Mouse (Mus musculus): ENCODE results near the gene Mtus2.

Mtus2 gene

GRCm38 (mm10) chr5:148041661-148042060 lies 84.5 kb downstream of the Mtus2 start:
- peak; percentile 70 for DNase-seq (ENCODE audit: inconsistent ontology term)

GRCm38 (mm10) chr5:148048200-148048599 lies 91.1 kb downstream of the Mtus2 start:
- no peak for DNase-seq (ENCODE audit: inconsistent ontology term)

DNA sequence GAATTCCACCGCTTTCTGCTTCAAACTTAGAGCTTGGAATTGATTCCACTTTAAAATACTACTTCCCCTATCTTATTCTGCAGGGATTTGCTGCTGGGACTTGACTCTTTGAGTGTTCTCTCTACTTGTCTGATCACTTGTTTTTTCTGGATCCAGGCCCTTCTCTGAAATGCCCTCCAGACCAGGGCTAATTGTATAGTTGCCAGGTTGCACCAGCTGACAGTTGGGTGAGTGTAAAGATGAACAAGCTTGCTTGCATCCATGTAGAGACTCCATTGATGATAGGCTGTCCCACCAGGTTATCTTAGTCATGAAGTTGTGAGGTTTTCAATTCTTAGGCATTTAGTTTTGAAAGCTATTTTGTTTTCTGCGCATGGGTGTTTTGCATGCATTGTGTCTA lies 92.2 kb downstream of the Mtus2 start:
- no peak for DNase-seq (ENCODE audit: inconsistent ontology term)

DNA sequence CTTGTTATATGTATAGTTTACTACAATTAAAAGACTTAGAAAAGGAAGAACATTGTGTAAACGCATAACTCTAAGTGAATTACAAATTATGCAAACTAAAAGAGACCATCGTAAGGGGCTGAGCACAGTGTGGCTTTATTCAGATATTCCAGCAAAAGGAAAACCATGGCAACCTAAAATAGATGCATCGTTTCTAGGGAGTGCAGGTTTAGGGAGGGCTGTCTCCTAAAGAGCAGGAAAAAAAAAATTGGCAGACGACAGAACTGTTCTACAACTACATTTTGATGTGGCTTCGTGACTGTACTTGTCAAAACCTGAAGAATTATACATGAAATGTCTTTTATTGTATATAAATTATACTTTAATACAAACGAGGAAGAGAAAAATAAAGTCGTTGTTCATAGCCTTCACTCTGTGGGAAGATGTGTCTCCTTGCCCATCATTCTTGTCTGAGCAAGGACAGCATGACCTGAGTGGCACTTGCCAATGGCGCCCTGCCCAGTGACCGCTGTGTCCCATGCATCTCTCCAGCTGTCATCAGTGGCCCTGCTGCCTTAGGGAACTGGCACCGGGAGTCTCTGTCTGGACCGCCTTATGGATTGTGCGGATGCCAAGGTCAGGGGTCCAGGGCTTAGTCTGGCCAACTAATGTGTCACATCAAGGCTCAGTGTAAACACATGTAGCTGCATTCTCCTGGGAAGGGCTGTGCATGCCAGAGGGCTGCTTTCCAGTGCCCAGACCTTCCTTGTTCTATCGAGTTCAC lies 95.9 kb downstream of the Mtus2 start:
- peak; percentile 16 for DNase-seq (ENCODE audit: inconsistent ontology term)

DNA sequence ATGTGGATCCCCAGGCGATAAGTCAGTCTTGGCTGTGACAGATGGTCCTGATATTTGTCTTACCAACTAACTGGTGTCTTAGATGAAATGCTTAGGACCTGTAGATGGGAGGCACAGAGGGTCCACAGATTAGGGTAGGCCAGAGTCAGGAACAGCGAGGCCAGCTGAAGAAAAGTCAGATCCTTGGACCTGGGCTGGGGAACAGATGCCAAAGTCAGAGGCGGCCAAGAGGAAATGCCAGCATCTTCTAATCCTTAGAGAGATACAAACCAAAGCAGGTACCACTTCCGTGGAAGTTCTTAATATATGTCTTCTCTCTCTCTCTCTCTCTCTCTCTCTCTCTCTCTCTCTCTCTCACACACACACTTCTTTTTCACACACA lies 96.5 kb downstream of the Mtus2 start:
- no peak for DNase-seq (ENCODE audit: inconsistent ontology term)

GRCm38 (mm10) chr5:148056831-148057230 lies 99.7 kb downstream of the Mtus2 start:
- no peak for DNase-seq (ENCODE audit: inconsistent ontology term)

GRCm38 (mm10) chr5:148057433-148057832 lies 100.3 kb downstream of the Mtus2 start:
- DNase-seq (ENCODE audit: inconsistent ontology term) = no peak

DNA sequence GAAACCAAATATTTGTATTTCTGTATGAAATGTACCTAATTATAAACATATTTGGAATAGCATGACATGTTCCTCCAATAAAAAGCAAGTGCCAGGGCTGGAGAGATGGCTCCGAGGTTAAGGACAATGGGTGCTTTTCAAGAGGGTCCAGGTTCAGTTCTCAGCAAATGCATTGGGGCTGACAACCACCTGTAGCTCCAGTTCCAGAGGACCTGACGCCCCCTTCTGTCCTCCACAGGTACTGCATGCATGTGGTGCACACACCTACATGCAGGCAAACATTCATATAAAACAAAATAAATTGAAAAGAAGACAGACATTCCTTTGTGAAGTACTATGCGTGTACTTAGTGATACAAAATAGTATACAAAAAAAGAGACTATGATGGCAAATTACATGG lies 102.2 kb downstream of the Mtus2 start:
- no peak for DNase-seq (ENCODE audit: inconsistent ontology term)

DNA sequence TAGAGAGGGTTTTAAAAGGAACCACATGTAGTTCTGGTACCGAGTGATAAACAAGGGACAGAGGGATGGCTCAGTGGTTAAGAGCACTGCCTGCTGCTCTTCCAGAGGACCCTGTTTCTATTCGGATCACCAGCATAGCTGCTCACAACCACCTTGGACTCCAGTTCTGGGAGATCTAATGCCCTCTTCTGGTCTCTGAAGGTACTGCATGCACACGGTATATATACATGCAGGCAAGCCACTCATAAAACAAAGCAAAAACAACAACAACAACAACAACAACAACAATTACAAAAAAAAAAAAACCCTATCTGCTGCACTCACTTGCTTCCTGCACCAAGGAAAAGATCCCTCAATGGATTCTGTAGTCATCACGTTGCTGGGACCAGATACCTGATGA lies 104.7 kb downstream of the Mtus2 start:
- DNase-seq (ENCODE audit: inconsistent ontology term) = no peak

GRCm38 (mm10) chr5:148063745-148064144 lies 106.6 kb downstream of the Mtus2 start:
- no peak for DNase-seq (ENCODE audit: inconsistent ontology term)

- DNase-seq (ENCODE audit: inconsistent ontology term) = no peak
Observed at GRCm38 (mm10) chr5:148065251-148065650, 108.1 kb downstream of the Mtus2 start.

GRCm38 (mm10) chr5:148069909-148070308 lies 112.8 kb downstream of the Mtus2 start:
- DNase-seq (ENCODE audit: inconsistent ontology term) = peak; percentile 27

DNA sequence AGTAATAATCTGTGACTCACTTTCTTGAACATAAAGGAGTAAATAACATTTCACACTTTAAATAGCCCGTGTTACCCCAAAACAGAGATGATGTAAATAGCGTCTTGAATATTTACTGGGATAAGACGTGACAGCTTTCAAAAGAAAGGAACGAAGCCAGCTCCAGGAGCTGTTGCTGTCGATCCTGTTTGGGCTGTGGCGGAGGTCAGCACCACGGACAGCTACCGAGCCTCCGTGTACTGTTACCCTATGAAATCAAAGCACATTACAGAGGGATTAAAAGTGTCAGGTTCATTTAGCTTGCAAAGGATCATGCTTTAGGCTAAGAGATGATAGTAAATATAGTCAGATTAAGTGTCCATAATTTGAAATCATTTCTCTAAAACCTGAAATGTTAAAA lies 114.7 kb downstream of the Mtus2 start:
- DNase-seq (ENCODE audit: inconsistent ontology term) = peak; percentile 41

DNA sequence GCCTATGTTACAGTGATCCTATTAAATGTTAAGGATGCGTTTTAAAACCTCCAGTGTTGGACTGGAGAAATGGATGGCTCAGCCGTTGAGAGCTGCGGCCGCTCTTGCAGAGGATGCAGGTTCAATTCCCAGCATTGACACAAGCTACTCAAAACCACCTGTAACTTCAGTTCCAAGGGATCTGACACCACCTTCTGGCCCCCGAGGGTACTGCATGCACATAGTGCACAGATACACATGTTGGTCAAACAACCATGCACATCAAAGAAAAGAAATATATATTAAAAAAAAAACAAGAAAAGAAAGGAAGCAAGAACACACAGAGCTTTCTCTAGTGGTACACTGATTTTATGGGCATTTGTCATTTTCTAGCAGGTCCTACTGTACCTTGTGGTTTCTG lies 116.3 kb downstream of the Mtus2 start:
- no peak for DNase-seq (ENCODE audit: inconsistent ontology term)

DNA sequence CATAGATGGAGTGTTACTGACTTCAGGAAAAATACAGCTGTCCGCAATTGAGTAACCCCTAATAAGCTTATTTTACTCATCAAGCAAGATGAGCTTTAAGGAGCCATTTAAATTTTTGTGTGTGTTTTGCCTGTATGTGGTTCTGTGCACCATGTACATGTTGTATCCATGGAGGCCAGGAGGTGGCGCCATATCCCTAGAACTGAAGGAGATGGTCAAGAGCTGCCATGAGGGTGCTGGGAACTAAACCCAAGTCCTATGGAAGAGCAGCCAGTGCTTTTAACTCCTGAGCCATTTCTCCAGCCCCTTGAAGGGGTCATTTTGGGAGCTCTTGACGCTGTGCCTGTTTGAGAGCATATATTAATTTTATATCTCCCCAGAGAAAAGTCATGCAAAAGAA lies 122.6 kb downstream of the Mtus2 start:
- no peak for DNase-seq (ENCODE audit: inconsistent ontology term)

DNA sequence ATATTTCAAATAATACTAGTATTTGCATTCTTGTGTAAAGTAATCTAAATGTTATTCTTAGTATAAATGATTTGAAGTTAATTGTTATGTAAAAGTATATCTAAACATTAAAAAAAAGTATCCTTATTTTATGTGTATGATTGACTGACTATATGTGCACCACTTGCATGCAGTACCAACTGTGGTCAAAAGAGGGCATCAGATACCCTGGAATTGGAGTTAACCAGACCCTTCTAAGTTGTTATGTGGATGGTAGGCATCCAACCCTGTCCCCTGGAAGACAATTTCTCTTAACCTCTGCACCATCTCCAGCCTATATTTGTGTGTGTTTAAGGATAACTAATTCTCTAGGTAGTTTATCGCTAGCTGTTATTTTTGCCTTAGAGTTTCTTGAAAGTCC lies 126.4 kb downstream of the Mtus2 start:
- no peak for DNase-seq (ENCODE audit: inconsistent ontology term)

- DNase-seq (ENCODE audit: inconsistent ontology term) = no peak
Observed at GRCm38 (mm10) chr5:148084766-148085165, 127.6 kb downstream of the Mtus2 start.

GRCm38 (mm10) chr5:148087796-148088195 lies 130.7 kb downstream of the Mtus2 start:
- DNase-seq (ENCODE audit: inconsistent ontology term) = no peak

DNA sequence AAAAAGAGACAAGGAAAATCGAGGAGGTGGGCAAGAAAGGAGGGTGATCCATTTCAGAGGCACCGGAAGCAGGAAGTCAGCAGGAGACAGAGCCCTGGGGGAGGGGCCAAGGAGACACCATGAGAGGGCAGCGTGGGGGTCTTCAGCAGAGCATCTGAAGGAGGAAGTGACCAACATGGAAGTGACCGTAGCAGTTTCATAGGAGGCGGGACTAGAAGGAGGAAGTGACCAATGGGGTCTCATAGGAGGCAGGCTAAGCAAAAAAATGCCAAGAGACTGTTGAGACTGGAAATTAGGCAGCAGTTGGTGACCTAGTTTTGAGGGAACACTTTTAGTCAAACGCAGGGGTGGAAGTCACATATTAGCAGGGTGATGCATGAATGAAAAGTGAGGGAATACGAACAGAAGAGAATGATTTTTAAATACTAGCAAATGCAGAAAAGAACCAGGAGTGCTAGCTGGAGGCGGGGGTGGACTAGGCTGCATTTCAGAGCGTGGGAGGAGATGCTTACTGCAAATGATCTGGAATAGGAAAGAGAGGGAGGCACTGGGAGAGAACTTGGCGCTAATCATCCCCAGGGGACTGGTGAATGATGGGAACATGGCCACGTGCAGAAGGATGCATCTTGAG lies 133.2 kb downstream of the Mtus2 start:
- DNase-seq (ENCODE audit: inconsistent ontology term) = no peak

- no peak for DNase-seq (ENCODE audit: inconsistent ontology term)
Observed at GRCm38 (mm10) chr5:148094640-148095039, 137.5 kb downstream of the Mtus2 start.

GRCm38 (mm10) chr5:148099356-148099755 lies 142.2 kb downstream of the Mtus2 start:
- DNase-seq (ENCODE audit: inconsistent ontology term) = no peak

- no peak for DNase-seq (ENCODE audit: inconsistent ontology term)
Observed at GRCm38 (mm10) chr5:148107324-148107723, 150.2 kb downstream of the Mtus2 start.

DNA sequence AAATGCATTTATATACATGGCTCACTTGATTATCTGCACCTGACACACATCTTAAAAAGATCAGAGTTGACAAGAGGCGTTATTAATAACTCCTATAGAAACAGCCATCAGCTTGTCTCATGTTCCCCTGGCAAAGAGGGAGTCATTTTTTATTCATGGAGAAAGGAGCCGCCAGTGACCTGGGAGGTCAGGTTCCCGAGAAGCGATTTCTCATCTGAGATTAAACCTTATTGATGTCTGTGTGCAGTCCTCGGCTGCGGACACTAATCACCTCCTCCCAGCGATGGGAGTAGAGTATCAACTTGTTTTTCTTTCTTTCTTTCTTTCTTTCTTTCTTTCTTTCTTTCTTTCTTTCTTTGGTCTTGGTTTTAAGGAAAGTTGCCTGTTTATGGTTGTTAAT lies 150.8 kb downstream of the Mtus2 start:
- no peak for DNase-seq (ENCODE audit: inconsistent ontology term)

DNA sequence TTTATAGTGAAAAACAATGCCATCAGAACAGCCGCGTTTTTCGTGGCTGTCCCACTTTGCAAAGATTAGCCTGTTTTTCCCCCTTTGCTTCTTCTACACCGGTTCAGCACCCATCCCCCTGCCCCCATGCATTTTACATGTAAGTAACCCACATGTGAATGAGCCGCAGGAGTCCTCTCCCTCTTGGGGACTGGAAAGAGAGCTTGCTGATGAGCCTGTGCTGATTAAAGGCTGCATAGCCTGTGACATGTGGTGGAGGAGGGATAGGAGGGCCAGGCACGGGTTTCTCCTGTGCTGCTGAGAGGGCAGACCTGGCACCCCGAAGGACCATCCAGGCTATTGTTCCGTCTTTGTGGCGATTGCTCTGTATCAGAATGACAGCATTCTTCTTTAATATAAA lies 151.2 kb downstream of the Mtus2 start:
- no peak for DNase-seq (ENCODE audit: inconsistent ontology term)
